Mouse (Mus musculus) liver, embryonic 14.5 days (tissue): ENCODE measurements around the gene Kif13a.

Source experiments
- CTCF ChIP-seq: IDR thresholded peaks from 2 replicates; pipeline ENCODE4 v1.5.1; 2016; ENCODE audit warnings: antibody characterized with exemption, low read depth, control low read depth
- EP300 ChIP-seq: IDR thresholded peaks from 2 replicates; pipeline ENCODE4 v1.6.1; 2016; ENCODE audit warnings: antibody characterized with exemption, low read depth

GRCm38 (mm10) chr13:46819729-46820223 lies 109.9 kb downstream of the Kif13a start:
- TF ChIP-seq EP300 (no peak), CTCF (no peak)
